Mouse (Mus musculus) forelimb bud, embryonic 11.5 days (tissue): ENCODE data around the gene Hist1h3e.

ENCODE experiments used
- DNase-seq: peaks from one replicate; pipeline ENCODE4 v3.0.0-alpha.2; 2012; ENCODE audit warnings: low read depth, low spot score

Hist1h3e gene

GRCm38 (mm10) chr13:23538249-23538648 is 23.9 kb downstream of the Hist1h3e start:
- DNase-seq = no peak

- DNase-seq = no peak
These were observed 25.0 kb downstream of the Hist1h3e start for GRCm38 (mm10) chr13:23537006-23537710.

DNA sequence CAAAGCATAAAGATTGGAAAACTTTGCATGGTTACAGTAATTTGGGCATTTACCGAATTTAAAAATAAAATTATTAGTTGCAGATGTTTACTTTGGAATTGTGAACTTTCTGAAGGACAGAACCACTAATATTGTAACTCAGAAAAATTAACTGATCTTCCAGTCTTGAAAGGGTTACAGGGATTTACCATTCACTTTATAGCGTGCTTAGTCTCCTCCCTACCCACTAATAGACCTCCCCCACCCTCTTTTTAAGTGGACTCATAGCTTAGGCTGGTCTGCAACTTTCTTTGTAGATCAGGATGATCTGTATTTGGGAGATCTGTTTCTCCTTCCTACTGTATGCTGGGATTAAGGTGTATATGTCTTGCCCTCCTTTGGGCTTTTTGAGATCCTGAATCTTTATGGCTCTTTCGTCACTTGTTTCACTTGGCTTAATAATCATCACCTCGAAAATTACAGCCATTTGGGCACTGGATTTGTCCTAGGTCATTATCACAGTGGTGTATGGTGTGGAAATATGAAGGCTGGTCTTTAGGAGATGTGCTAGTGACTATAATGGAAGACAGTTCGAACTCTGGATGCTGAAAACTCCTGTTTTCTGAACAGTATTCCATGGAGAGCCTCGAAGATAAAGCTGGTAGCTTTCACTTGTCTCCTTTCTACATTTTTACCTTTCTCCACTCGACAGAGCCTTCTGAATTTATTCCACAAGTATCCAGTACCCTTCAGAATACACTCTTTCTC is 25.9 kb downstream of the Hist1h3e start:
- DNase-seq = no peak

DNA sequence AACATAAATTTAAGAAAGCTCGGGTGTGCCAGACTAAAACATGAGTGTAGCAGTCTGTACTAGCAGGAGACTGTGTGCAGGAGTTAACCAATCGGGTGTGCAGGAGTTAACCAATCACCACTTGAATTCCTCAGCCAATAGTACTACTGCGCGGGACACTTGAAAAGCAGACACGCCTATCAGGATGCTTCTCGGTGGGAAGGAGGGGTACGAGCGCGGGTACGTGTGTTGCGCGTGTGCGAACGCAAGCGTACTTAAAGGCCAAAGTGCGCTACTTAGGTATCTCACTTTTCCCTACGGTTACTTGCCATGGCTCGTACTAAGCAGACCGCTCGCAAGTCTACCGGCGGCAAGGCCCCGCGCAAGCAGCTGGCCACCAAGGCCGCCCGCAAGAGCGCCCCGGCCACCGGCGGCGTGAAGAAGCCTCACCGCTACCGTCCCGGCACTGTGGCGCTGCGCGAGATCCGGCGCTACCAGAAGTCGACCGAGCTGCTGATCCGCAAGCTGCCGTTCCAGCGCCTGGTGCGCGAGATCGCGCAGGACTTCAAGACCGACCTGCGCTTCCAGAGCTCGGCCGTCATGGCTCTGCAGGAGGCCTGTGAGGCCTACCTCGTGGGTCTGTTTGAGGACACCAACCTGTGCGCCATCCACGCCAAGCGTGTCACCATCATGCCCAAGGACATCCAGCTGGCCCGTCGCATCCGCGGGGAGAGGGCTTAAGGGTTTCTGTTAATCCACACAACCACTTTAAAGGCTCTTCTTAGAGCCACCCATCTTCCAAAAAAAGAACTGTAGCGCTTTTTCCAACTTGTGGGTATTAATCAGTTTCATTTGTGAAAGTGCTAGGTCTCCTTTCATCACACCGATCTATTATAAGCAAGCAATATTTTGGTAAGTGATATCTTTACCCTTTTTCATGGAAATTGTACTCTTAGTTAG is 26.8 kb downstream of the Hist1h3e start, which contains the start of gene Hist1h3g:
TSS of gene Hist1h3g (plus strand) at position 286 of the 939 bp plus-strand sequence.
- peak; percentile 97 for DNase-seq

DNA sequence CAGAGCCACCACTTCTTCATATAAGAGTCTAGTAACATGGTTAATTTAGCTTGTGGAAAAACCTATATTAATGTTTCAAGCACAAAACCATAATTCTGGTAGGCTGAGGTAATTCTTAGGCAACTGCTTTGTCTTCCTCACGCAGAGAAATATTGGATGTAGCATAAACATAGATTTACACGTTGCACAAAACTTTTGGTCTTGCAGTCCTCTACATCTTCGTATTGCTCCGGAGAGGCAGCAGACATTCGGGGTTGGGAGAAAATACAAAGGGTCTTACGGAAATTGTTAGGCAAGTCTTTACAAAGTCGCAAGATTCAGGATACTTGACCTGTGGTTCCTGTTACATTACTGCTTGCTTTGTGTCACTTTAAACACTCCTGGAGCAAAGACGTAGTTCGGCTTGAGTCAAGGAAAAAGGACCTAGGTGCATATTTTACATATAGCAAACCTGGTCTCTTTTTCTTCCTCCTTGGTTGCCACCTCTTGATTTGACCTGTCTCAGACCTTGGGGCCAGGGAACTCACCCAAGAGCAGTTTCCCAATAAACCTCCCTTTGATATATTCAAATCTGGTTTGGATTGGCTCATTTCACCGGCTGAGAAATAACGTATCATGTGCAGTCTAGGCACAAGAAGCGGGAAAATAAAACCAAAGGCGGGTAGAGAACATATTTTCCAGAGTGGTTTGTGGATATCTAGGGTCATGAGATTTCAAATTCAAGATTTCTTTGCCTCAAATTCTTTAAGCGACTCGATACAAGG is 27.6 kb downstream of the Hist1h3e start:
- peak; percentile 84 for DNase-seq

- DNase-seq = peak; percentile 94
These were observed 28.4 kb downstream of the Hist1h3e start, which contains the start of gene Hist1h2af for GRCm38 (mm10) chr13:23533560-23534367. Hist1h2af (plus strand) TSS chr13:23533906.

- DNase-seq = no peak
These were observed 29.7 kb downstream of the Hist1h3e start for GRCm38 (mm10) chr13:23532262-23533075.

DNA sequence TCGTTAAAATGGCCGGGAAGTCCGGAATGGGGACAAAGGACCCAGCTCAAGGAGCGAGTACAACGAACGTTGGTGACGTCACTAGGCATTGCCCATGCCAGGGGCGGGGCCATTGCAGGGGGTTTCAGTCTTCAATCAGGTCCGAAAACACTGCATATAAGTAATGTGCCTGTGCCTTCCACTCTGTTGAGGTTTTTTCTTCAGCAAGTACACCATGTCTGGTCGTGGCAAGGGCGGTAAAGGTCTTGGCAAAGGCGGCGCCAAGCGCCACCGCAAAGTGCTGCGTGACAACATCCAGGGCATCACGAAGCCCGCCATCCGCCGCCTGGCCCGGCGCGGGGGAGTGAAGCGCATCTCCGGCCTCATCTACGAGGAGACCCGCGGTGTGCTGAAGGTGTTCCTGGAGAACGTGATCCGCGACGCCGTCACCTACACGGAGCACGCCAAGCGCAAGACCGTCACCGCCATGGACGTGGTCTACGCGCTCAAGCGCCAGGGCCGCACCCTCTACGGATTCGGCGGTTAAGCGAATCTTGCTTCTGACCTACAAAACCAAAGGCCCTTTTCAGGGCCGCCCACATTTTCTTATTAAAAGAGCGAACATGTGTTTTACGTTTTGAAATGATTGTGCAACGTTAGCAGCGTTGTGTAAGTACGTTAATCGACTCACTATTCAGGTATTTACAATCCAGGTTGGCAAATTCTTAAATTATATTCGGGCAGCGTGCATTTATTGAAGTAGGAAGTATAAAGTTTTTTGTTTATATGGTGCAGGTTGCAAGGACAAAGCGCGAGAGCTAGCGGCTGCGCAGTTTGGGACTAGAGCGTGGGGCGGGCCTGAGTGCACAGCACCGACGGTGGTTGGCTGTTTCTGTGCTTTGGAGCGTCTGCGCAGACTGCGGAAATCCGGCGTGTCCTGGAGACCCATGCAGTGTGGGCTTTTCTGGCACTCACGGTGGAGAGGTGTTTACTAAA is 31.0 kb downstream of the Hist1h3e start, which contains the start of gene Hist1h4h:
TSS of gene Hist1h4h (plus strand) at position 150 of the 975 bp plus-strand sequence.
- peak; percentile 98 for DNase-seq

DNA sequence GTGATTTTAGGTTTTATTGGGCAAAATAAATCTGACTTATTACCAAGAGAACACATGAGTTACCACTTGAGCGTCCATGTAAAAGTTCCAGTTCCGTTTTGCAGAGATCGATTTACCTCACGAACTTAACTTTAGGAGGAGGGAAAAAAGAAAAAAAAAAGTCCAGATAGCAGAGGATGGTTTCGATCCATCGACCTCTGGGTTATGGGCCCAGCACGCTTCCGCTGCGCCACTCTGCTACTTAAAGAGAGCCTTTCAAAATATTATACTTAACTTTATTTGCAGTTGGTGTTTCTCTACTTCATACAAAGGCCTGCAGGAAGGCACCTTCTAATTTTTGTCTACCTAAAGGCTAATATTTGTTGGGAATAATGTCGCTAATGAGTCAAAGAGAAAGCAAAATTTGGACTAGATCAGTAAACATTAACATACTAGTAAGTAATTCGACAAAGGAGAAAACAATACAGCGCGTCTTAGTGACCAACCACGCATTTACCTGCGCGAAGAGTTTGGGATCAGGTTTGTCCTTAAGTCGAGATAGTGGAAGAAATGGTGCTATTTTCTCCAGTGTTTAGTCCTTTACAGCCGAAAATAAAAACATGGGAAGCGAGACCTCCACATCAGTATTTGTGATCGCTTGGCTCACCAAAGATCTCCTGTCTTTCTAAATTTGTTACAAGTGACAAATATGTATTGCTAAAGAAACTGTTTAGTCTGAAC is 31.8 kb downstream of the Hist1h3e start:
- DNase-seq = peak; percentile 66

DNA sequence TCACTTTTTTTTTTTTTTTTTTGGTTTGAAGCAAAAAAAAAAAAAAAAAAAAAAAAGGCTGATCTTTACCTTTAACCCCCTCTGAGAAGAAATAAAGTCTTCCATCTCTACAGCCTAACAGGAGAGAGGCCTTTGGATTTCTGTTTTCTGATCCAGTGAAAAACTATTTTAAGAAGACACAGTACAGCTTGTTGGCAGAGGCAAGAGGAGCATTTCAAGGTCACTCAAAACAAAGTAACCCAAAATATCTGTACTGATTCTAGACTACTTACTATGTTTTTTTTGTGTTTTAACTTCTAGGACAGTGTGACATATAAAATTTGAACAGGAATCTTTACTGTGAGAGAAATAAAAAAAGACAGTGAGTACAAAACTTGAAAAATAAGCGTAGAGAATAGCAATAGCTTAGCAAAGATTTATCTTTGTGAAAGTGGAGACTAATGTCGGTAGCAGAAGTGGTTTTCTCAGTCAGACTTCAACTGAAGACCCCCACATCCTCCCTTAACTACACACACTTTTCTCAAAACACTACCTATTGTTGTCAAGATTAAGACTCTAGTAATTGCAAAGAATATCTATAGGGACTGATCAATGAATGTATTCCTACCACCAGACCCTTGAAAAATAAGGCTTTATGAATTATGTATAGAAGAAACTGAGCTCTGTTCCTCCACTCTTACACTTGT is 32.5 kb downstream of the Hist1h3e start:
- no peak for DNase-seq

- no peak for DNase-seq
These were observed 33.2 kb downstream of the Hist1h3e start for GRCm38 (mm10) chr13:23529005-23529404.

DNA sequence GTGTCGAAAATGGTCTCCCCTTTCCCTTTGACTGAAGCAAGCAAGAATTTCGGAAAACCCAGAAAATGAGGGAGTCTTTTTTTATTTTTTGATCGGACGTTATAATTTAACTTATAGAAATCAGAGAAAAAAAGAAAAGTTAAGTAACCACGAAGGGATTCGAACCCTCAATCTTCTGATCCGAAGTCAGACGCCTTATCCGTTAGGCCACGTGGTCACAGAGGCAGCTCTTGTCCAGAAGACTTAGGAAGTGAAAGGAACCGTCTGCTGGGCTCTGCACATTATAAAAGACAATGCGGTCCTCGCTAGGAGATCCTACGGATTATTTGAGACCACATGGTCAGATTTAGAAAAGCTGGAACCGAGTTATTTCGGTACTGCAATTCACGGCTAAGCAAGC is 35.9 kb downstream of the Hist1h3e start:
- peak; percentile 93 for DNase-seq

DNA sequence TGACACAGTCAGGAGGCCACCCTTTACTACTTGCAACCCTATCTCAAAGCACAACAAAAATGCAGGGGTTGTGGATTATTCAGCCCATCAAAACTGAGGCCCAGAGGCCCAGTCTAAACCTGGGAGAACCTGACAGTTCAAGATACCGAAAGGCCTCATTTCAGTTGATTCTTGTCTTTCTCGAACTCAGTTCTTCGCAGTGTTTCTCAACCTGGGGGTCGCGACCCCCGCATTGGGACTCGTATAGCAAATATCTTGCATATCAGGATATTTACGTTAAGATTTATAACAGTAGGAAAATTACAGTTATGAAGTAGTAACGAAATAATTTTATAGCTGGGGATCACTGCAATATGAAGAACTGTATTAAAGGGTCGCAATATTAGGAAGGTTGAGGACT is 36.3 kb downstream of the Hist1h3e start:
- DNase-seq = no peak

DNA sequence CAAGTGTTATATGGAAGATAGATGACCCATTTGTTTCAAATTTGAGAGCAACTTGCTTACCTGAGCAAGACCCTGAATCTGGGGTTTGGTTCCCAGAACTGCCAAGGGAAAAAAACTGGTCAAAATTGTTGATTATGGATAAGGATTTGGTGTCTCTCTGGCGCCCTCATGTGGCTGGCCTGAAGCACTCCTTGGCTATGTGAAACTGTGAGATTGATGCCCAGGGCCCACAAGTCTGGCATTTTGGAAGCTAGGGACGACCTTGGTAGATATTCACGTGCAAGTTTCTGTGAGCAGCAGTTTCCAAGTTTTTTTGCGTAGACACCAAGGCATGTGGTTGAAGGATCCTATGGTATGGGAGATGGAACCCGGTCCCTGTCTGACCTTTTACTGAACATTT is 37.5 kb downstream of the Hist1h3e start:
- DNase-seq = peak; percentile 91

- DNase-seq = no peak
These were observed 38.2 kb downstream of the Hist1h3e start for GRCm38 (mm10) chr13:23523976-23524375.

GRCm38 (mm10) chr13:23521703-23522102 is 40.5 kb downstream of the Hist1h3e start:
- DNase-seq = no peak

GRCm38 (mm10) chr13:23519416-23519815 is 42.8 kb downstream of the Hist1h3e start:
- DNase-seq = peak; percentile 84
